Mouse (Mus musculus) stomach, embryonic 16.5 days (tissue): ENCODE results near the gene Rpl9-ps6. TPM values are rescaled to one million over a fixed set of nuclear protein-coding genes. Genes with fewer than 3 reads are reported as not detected.

Experiments
- ATAC-seq: fragments of 200-750 bp; cut with Nextera tagmentation; 2 replicates; pipeline ENCODE4 v1.8.0; 2017; ENCODE audit warnings: moderate number of reproducible peaks, moderate TSS enrichment; ENCODE audit not compliant: insufficient read depth, low FRiP score
- H3K27ac ChIP-seq: fragments of 300-500 bp; sonication (generic); 2 replicates; pipeline ENCODE4 v1.5.1; 2014; ENCODE audit warnings: low read length
- H3K27me3 ChIP-seq: fragments of 300-500 bp; sonication (generic); 2 replicates; pipeline ENCODE4 v1.6.1; 2014; ENCODE audit warnings: low read length, control low read depth, mixed read lengths; ENCODE audit not compliant: control insufficient read depth, insufficient read depth
- H3K36me3 ChIP-seq: fragments of 300-500 bp; sonication (generic); 2 replicates; pipeline ENCODE4 v1.6.1; 2014; ENCODE audit warnings: low read length; ENCODE audit not compliant: control insufficient read depth, insufficient read depth
- H3K4me1 ChIP-seq: fragments of 300-500 bp; sonication (generic); 2 replicates; pipeline ENCODE4 v1.6.1; 2014; ENCODE audit warnings: low read length, control low read depth, mixed read lengths; ENCODE audit not compliant: control insufficient read depth, insufficient read depth
- H3K4me2 ChIP-seq: fragments of 300-500 bp; sonication (generic); 2 replicates; pipeline ENCODE4 v1.6.1; 2014; ENCODE audit warnings: low read depth, low read length, mixed read lengths
- H3K4me3 ChIP-seq: fragments of 300-500 bp; sonication (generic); replicated peaks from 2 replicates; pipeline ENCODE4 v1.5.1; 2014; ENCODE audit warnings: mild to moderate bottlenecking, low read length
- H3K9ac ChIP-seq: fragments of 300-500 bp; sonication (generic); 2 replicates; pipeline ENCODE4 v1.6.1; 2014; ENCODE audit warnings: low read length
- H3K9me3 ChIP-seq: fragments of 300-500 bp; sonication (generic); replicated peaks from 2 replicates; pipeline ENCODE4 v1.6.1; 2016; ENCODE audit warnings: low read length, control low read depth; ENCODE audit not compliant: control insufficient read depth
- WGBS: fragments of 180-500 bp; shearing (Covaris S2); extraction: QIAGEN DNeasy Blood & Tissue Kit; methylation state at CpG from one replicate; pipeline ENCODE4 v1.1.7; 2014; 5-methylcytosine and 5-hydroxymethylcytosine counted together
- polyA plus RNA-seq: library from polyadenylated mRNA; unstranded; fragments of >200 nt; fragmentation: Nextera tagmentation; extraction: Ambion mirVana; gene quantifications from 2 replicates; pipeline ENCODE4 v1.2.1, GENCODE M21; 2015

Gene Rpl9-ps6
- polyA plus RNA-seq, 1 experiment from 2014 or later: 106 TPM

GRCm38 (mm10) chr19:32498002-32498401 is 31.6 kb upstream of the Rpl9-ps6 start:
- no peak overlapping the region for H3K27ac ChIP-seq
- H3K4me2 ChIP-seq: no peak overlapping the region
- H3K4me3 ChIP-seq: no peak overlapping the region
- H3K4me1 ChIP-seq: no peaks in the 10 kb centered on the region
- H3K27me3 ChIP-seq: no peaks in the 10 kb centered on the region
- 94% methylated on average over 5 of the region's 5 CpGs for WGBS
- no peak for ATAC-seq
- H3K36me3 ChIP-seq: no peaks in the 10 kb centered on the region; the same call in 1 of the 2 replicates
- no peaks in the 10 kb centered on the region for H3K9me3 ChIP-seq
- H3K9ac ChIP-seq: no peak overlapping the region

GRCm38 (mm10) chr19:32497411-32497810 is 31.0 kb upstream of the Rpl9-ps6 start:
- 82% methylated on average over 6 of the region's 6 CpGs for WGBS
- H3K9ac ChIP-seq: no peak overlapping the region
- H3K4me2 ChIP-seq: no peak overlapping the region
- H3K4me1 ChIP-seq: no peaks in the 10 kb centered on the region
- H3K27ac ChIP-seq: no peak overlapping the region
- H3K36me3 ChIP-seq: no peaks in the 10 kb centered on the region; the same call in 1 of the 2 replicates
- H3K4me3 ChIP-seq: no peak overlapping the region
- ATAC-seq: no peak
- H3K9me3 ChIP-seq: no peaks in the 10 kb centered on the region
- H3K27me3 ChIP-seq: no peaks in the 10 kb centered on the region

GRCm38 (mm10) chr19:32495034-32495433 is 28.7 kb upstream of the Rpl9-ps6 start:
- Histone ChIP-seq H3K9me3 (no peaks in the 10 kb centered on the region), H3K36me3 (no peaks in the 10 kb centered on the region; the same call in 1 of the 2 replicates), H3K4me2 (no peak overlapping the region), H3K4me3 (no peak overlapping the region), H3K27me3 (no peaks in the 10 kb centered on the region), H3K9ac (no peak overlapping the region), H3K4me1 (no peaks in the 10 kb centered on the region), H3K27ac (no peak overlapping the region)
- ATAC-seq: no peak
- 79% methylated on average over 11 of the region's 11 CpGs for WGBS

- Histone ChIP-seq H3K36me3 (no peaks in the 10 kb centered on the region; the same call in 1 of the 2 replicates), H3K27ac (no peak overlapping the region), H3K9me3 (no peaks in the 10 kb centered on the region), H3K27me3 (no peaks in the 10 kb centered on the region), H3K4me2 (no peak overlapping the region), H3K9ac (no peak overlapping the region), H3K4me3 (no peak overlapping the region), H3K4me1 (no peaks in the 10 kb centered on the region)
- ATAC-seq: no peak; the same call in 1 of the 2 replicates
- WGBS: 87% methylated on average over 13 of the region's 13 CpGs
Observed at GRCm38 (mm10) chr19:32494611-32495010, 28.2 kb upstream of the Rpl9-ps6 start.

GRCm38 (mm10) chr19:32493471-32493870 is 27.1 kb upstream of the Rpl9-ps6 start:
- Histone ChIP-seq H3K27ac (no peak overlapping the region), H3K4me1 (no peaks in the 10 kb centered on the region), H3K4me2 (no peak overlapping the region), H3K4me3 (no peak overlapping the region), H3K36me3 (no peaks in the 10 kb centered on the region), H3K27me3 (no peaks in the 10 kb centered on the region), H3K9me3 (no peaks in the 10 kb centered on the region), H3K9ac (no peak overlapping the region)
- ATAC-seq: no peak
- WGBS: 85% methylated on average over 8 of the region's 8 CpGs

- 92% methylated on average over 5 of the region's 5 CpGs for WGBS
- no peaks in the 10 kb centered on the region for H3K36me3 ChIP-seq
- H3K27ac ChIP-seq: no peak overlapping the region
- H3K4me2 ChIP-seq: no peak overlapping the region
- no peak overlapping the region for H3K9ac ChIP-seq
- H3K9me3 ChIP-seq: no peaks in the 10 kb centered on the region
- ATAC-seq: no peak
- no peaks in the 10 kb centered on the region for H3K27me3 ChIP-seq
- H3K4me1 ChIP-seq: 0 out of 2 replicates have a peak, but pooled peaks cover under 1% of the 10 kb centered on the region
- H3K4me3 ChIP-seq: no peak overlapping the region
Observed at GRCm38 (mm10) chr19:32492981-32493380, 26.6 kb upstream of the Rpl9-ps6 start.

GRCm38 (mm10) chr19:32492339-32492738 is 26.0 kb upstream of the Rpl9-ps6 start:
- Histone ChIP-seq H3K9me3 (no peaks in the 10 kb centered on the region), H3K36me3 (no peaks in the 10 kb centered on the region), H3K9ac (no peak overlapping the region), H3K27me3 (no peaks in the 10 kb centered on the region), H3K27ac (no peak overlapping the region), H3K4me3 (no peak overlapping the region), H3K4me2 (no peak overlapping the region), H3K4me1 (peaks cover 5% of the 10 kb centered on the region; the same call in 1 of the 2 replicates)
- ATAC-seq: no peak
- 96% methylated on average over 3 of the region's 3 CpGs for WGBS

GRCm38 (mm10) chr19:32490976-32491375 is 24.6 kb upstream of the Rpl9-ps6 start:
- no peak overlapping the region for H3K4me2 ChIP-seq
- no peak overlapping the region for H3K9ac ChIP-seq
- H3K9me3 ChIP-seq: no peaks in the 10 kb centered on the region
- H3K36me3 ChIP-seq: no peaks in the 10 kb centered on the region
- peaks cover 10% of the 10 kb centered on the region for H3K4me1 ChIP-seq
- 93% methylated on average over 2 of the region's 2 CpGs for WGBS
- H3K4me3 ChIP-seq: no peak overlapping the region
- no peak overlapping the region for H3K27ac ChIP-seq
- no peaks in the 10 kb centered on the region for H3K27me3 ChIP-seq
- no peak for ATAC-seq

GRCm38 (mm10) chr19:32489166-32489895 is 23.0 kb upstream of the Rpl9-ps6 start:
- Histone ChIP-seq H3K4me1 (peaks cover 17% of the 10 kb centered on the region), H3K4me3 (no peak overlapping the region), H3K27ac (no peak overlapping the region), H3K9me3 (no peaks in the 10 kb centered on the region), H3K9ac (no peak overlapping the region), H3K36me3 (no peaks in the 10 kb centered on the region), H3K27me3 (no peaks in the 10 kb centered on the region), H3K4me2 (no peak overlapping the region)
- no peak for ATAC-seq
- WGBS: 88% methylated on average over 12 of the region's 12 CpGs
